Mouse (Mus musculus) E14TG2a.4 (cell line): ENCODE results near the gene Il10.

Source experiments
- CTCF ChIP-seq: conservative IDR thresholded peaks from 2 replicates; pipeline ENCODE4 v1.5.1; 2014; ENCODE audit warnings: low read length
- POU5F1 ChIP-seq: IDR thresholded peaks from 2 replicates; pipeline ENCODE4 v1.6.1; 2014; ENCODE audit warnings: low read length, borderline replicate concordance

DNA sequence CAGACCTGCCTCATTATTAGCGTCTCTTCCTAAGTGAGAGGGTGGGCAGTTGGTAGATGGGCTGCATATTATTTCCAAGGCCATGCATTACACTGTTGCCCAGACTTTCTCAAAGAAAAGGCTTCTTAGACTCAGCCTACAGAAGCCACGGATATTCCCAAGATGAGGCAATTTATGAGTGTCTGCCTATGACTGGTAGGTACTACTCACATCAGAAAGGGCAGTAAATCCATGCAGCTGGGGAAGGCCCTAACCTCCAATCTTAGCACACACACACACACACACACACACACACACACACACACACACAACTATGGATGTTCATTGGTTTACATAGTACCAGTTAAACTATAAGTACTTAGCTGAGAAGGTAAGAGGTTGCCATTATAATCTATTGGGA is 17.1 kb upstream of the Il10 start:
- TF ChIP-seq CTCF (no peak), POU5F1 (no peak)
